Mouse (Mus musculus) embryo, embryonic 9.5 days (tissue): ENCODE measurements at regions not wholly inside any gene's neighbourhood (a gene's known extent, or its start where the extent isn't known, plus 50 kb on each side); places are given as distances from the start of the nearest gene placed in this dataset.
A peak's percentile ranks its signal among the peaks of the same experiment; 100 is the strongest.
"Not testable (repeated sequence)": the region's sequence is repeated elsewhere in the genome, so short reads cannot be mapped to it uniquely, and the experiment has no call there.

Experiments
- DNase-seq: peaks from one replicate; pipeline ENCODE4 v3.0.0-alpha.2; 2017; ENCODE audit errors: extremely low spot score

- DNase-seq: peak; percentile 77
These were observed 68.3 kb downstream of the Hsp90b1 start for GRCm38 (mm10) chr10:86636953-86637376.

DNA sequence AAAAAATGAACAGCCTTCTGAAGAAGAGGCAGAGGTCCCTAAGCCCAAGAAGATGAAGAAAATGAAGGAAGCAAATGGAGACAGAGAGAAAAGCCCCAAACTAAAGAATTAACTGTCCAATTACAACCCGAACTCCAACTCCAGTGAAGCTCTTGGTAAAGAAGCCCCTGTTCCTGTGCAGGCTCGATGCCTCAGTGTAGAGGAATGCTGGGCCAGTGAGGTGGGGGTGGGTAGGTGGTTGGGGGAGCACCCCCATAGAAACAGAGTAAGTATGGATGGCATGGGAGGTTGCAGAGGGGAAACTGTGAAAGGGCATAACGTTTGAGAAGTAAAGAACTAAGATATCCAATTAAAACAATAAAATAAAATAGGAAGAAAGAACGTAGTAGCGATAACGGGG, 68.8 kb downstream of the Hsp90b1 start:
- DNase-seq: not testable (repeated sequence)

GRCm38 (mm10) chr10:86626734-86627133, 78.6 kb downstream of the Hsp90b1 start:
- not testable (repeated sequence) for DNase-seq

- DNase-seq: not testable (repeated sequence)
These were observed 87.2 kb downstream of the Hsp90b1 start for GRCm38 (mm10) chr10:86617958-86618664.

DNA sequence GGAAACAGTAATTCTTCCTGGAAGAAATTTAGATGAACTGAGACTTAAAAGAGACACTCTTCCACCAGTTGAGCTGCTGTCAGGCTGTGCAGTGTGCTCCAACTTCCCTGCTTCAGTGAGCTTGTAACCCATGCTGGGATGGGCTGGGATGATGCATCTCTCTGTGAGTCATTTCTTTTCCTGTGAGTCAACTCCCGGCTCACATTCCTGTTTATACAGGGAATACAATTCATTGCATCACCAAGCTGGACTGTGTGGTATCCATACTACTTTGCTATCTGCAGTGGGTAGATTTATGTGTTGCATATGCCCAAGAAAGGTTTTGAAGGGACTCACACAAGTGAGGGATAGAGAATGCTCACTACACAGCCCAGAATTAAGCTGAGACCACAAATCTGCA, 93.0 kb downstream of the Hsp90b1 start:
- DNase-seq: not testable (repeated sequence)

- DNase-seq: not testable (repeated sequence)
These were observed 95.3 kb downstream of the Hsp90b1 start for GRCm38 (mm10) chr10:86610027-86610426.

DNA sequence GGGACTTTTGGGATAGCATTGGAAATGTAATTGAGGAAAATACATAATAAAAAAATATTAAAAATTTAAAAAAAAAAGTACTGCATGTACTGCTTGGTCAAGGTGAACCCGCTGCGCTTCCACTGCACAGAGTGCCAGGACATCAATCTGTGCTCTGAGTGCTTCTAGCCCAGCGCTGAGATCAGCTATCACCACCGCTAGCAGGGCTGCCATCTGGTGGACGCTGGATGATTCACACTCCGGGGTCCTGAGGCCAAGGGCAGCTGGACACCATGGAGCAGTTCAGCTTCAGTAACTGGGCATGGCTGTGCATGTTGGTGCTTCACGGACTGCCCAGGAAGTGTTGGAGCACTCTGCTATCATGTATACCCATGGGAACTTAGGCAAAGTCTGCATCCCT, 102.1 kb upstream of the Syn3 start:
- not testable (repeated sequence) for DNase-seq

- not testable (repeated sequence) for DNase-seq
These were observed 101.3 kb upstream of the Syn3 start for GRCm38 (mm10) chr10:86599991-86600390.

- DNase-seq: not testable (repeated sequence)
These were observed 91.5 kb upstream of the Syn3 start for GRCm38 (mm10) chr10:86590211-86590610.

DNA sequence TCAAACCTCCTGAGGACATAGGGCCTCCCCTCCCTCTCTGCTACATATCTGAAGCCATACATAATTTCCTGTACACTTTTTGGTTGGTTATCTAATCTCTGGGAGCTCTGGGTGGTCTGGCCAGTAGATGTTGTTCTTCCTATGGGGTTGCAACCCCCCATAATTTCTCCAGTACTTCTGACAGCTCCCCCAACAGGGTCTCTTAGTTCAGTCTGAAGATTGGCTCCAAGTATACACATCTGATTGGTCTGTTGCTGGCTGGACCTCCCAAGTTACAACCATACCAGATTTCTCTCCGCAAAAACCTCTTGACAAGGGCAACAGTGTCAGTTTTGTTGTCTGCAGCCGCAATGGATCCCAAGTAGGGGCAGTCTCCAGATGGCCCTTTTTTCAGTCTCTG, 68.2 kb upstream of the Syn3 start:
- not testable (repeated sequence) for DNase-seq

GRCm38 (mm10) chr10:86555843-86556242, 57.1 kb upstream of the Syn3 start:
- DNase-seq: peak; percentile 5
